Mouse (Mus musculus) myocyte (in vitro differentiated cells): ENCODE measurements around the gene Ndufs2.

Source experiments
- CEBPB ChIP-seq: IDR thresholded peaks from 2 replicates; pipeline ENCODE4 v1.6.1; 2011; ENCODE audit warnings: mild to moderate bottlenecking, moderate library complexity; ENCODE audit not compliant: poor library complexity, insufficient read depth, severe bottlenecking
- E2F4 ChIP-seq: IDR thresholded peaks from one replicate; pipeline ENCODE4 v1.6.1; 2011; ENCODE audit warnings: mild to moderate bottlenecking, control low read depth, moderate library complexity; ENCODE audit not compliant: insufficient read depth
- MYOD1 ChIP-seq, 3 experiments: IDR thresholded peaks; one replicate each; pipeline ENCODE4 v1.6.1; 2011; ENCODE audit warnings: control low read depth in 2 of 3, low read depth in 2 of 3, mild to moderate bottlenecking in 2 of 3, moderate library complexity in 1 of 3; ENCODE audit not compliant: insufficient read length in 2 of 3, control insufficient read depth in 1 of 3
- MYOG ChIP-seq, 3 experiments: IDR thresholded peaks; one replicate each; pipeline ENCODE4 v1.6.1; 2011; ENCODE audit warnings: control low read depth in 2 of 3, low read depth in 2 of 3, mild to moderate bottlenecking in 2 of 3; ENCODE audit not compliant: insufficient read length in 2 of 3, control insufficient read depth in 1 of 3, insufficient read depth in 1 of 3
- POLR2A ChIP-seq: IDR thresholded peaks from one replicate; pipeline ENCODE4 v1.6.1; 2011; ENCODE audit warnings: low read depth, mild to moderate bottlenecking, control low read depth, moderate library complexity; ENCODE audit not compliant: insufficient read length
- POLR2AphosphoS2 ChIP-seq: IDR thresholded peaks from one replicate; pipeline ENCODE4 v1.6.1; 2011; ENCODE audit warnings: low read depth, control low read depth; ENCODE audit not compliant: insufficient read length
- REST ChIP-seq: IDR thresholded peaks from one replicate; pipeline ENCODE4 v1.6.1; 2011; ENCODE audit warnings: mild to moderate bottlenecking, control low read depth, moderate library complexity; ENCODE audit not compliant: insufficient read depth, insufficient read length
- SRF ChIP-seq: IDR thresholded peaks from one replicate; pipeline ENCODE4 v1.6.1; 2011; ENCODE audit warnings: low read depth; ENCODE audit not compliant: control insufficient read depth, insufficient read length
- TCF12 ChIP-seq: IDR thresholded peaks from one replicate; pipeline ENCODE4 v1.6.1; 2011; ENCODE audit warnings: mild to moderate bottlenecking, control low read depth; ENCODE audit not compliant: poor library complexity, insufficient read depth, severe bottlenecking
- TCF3 ChIP-seq: IDR thresholded peaks from one replicate; pipeline ENCODE4 v1.6.1; 2011; ENCODE audit warnings: low read depth, control low read depth; ENCODE audit not compliant: insufficient read length
- USF1 ChIP-seq: IDR thresholded peaks from one replicate; pipeline ENCODE4 v1.6.1; 2011; ENCODE audit warnings: low read depth, mild to moderate bottlenecking, control low read depth, moderate library complexity

DNA sequence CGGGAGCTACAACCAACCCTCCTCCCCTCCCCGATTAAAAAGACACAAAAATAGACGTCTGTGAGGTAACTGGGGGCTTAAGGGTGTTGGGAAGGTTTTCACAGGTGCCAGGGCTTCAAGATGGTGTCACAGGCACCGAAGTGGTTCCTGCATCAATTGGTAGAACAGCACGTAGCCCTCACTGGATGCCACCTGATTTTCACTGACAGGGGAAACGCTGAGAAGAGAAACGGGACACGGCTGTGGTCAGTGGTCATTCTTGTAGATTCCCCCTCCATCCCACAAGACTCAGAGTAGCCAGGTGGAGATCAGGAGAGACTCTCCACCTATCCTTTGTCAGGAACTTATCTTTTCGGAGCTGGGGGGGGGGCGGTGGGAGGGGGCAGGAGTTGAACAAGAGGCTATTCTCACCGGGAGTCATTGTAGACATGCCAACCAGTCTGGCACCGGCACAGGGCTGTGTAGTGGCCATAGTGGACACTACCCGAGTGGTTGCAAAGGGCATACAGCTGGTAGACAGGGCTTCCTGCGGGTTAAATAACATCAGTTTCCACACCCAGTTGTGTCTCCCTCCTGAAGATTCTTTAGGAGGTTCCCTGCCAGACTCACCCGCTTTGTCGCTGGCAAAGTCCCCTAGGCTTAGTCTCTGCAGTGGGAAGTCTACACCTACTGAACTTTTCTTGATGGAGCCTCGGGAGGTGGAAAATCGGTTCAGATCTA, 31.1 kb upstream of the Ndufs2 start:
- TF ChIP-seq POLR2A (no peak), MYOD1 (IDR thresholded peaks at IDR 0.05; ENCODE audit: control insufficient read depth in 1 of 3, insufficient read length in 2 of 3, low read depth in 2 of 3) (no peak), TCF12 (no peak), MYOG (IDR thresholded peaks at IDR 0.05; ENCODE audit: control insufficient read depth in 1 of 3, insufficient read depth in 1 of 3, insufficient read length in 2 of 3, low read depth in 2 of 3) (no peak), USF1 (no peak), E2F4 (no peak), POLR2AphosphoS2 (no peak), SRF (no peak), TCF3 (no peak), REST (no peak), CEBPB (no peak)
